Mouse (Mus musculus) liver, postnatal 0 days (tissue): ENCODE results near the gene Olfr1133. TPM values are rescaled to one million over a fixed set of nuclear protein-coding genes. Genes with fewer than 3 reads are reported as not detected.
"Not testable (repeated sequence)": the region's sequence is repeated elsewhere in the genome, so short reads cannot be mapped to it uniquely, and the experiment has no call there.

Experiments
- ATAC-seq: fragments of 200-750 bp; cut with Nextera tagmentation; 2 replicates; pipeline ENCODE4 v1.8.0; 2017; ENCODE audit warnings: mild to moderate bottlenecking, moderate library complexity
- DNase-seq: peaks from one replicate; pipeline ENCODE4 v3.0.0-alpha.2; 2016
- H3K27ac ChIP-seq: fragments of 300-500 bp; sonication (generic); 2 replicates; pipeline ENCODE4 v1.5.1; 2014; ENCODE audit warnings: antibody characterized with exemption, moderate library complexity, mild to moderate bottlenecking, low read depth
- H3K27me3 ChIP-seq: fragments of 300-500 bp; sonication (generic); 2 replicates; pipeline ENCODE4 v1.6.1; 2014; ENCODE audit warnings: low read length, control low read depth, mixed read lengths; ENCODE audit not compliant: insufficient read depth
- H3K36me3 ChIP-seq: fragments of 300-500 bp; sonication (generic); replicated peaks from 2 replicates; pipeline ENCODE4 v1.6.1; 2014; ENCODE audit warnings: mild to moderate bottlenecking, control low read depth, low read length, moderate library complexity, mixed read lengths; ENCODE audit not compliant: insufficient read depth
- H3K4me1 ChIP-seq: fragments of 300-500 bp; sonication (generic); 2 replicates; pipeline ENCODE4 v1.6.1; 2014; ENCODE audit warnings: antibody characterized with exemption, mild to moderate bottlenecking, control low read depth; ENCODE audit not compliant: insufficient read depth
- H3K4me2 ChIP-seq: fragments of 300-500 bp; sonication (generic); 2 replicates; pipeline ENCODE4 v1.6.1; 2014; ENCODE audit warnings: low read depth, mild to moderate bottlenecking, low read length, moderate library complexity, mixed read lengths
- H3K4me3 ChIP-seq: fragments of 300-500 bp; sonication (generic); 2 replicates; pipeline ENCODE4 v1.5.1; 2014; ENCODE audit warnings: low read depth, low read length
- H3K9ac ChIP-seq: fragments of 300-500 bp; sonication (generic); replicated peaks from 2 replicates; pipeline ENCODE4 v1.6.1; 2014; ENCODE audit warnings: mild to moderate bottlenecking, moderate library complexity
- H3K9me3 ChIP-seq: fragments of 300-500 bp; sonication (generic); 2 replicates; pipeline ENCODE4 v1.6.1; 2016; ENCODE audit warnings: mild to moderate bottlenecking, control low read depth, low read length, mixed read lengths
- CTCF ChIP-seq: sonication (generic); IDR thresholded peaks from 2 replicates; pipeline ENCODE4 v1.5.1; 2016; ENCODE audit warnings: antibody characterized with exemption, low read depth
- EP300 ChIP-seq: IDR thresholded peaks from 2 replicates; pipeline ENCODE4 v1.6.1; 2016; ENCODE audit warnings: antibody characterized with exemption, low read depth, mild to moderate bottlenecking
- WGBS: fragments of 180-500 bp; shearing (Covaris S2); extraction: QIAGEN DNeasy Blood & Tissue Kit; methylation state at CpG from one replicate; pipeline ENCODE4 v1.1.7; 2014; ENCODE audit not compliant: insufficient replicate concordance; 5-methylcytosine and 5-hydroxymethylcytosine counted together
- polyA plus RNA-seq: library from polyadenylated mRNA; unstranded; fragments of >200 nt; fragmentation: Nextera tagmentation; extraction: Ambion mirVana; gene quantifications from 2 replicates; pipeline ENCODE4 v1.2.1, GENCODE M21; 2015

Olfr1133 gene
- polyA plus RNA-seq = not detected in 2 replicates

DNA sequence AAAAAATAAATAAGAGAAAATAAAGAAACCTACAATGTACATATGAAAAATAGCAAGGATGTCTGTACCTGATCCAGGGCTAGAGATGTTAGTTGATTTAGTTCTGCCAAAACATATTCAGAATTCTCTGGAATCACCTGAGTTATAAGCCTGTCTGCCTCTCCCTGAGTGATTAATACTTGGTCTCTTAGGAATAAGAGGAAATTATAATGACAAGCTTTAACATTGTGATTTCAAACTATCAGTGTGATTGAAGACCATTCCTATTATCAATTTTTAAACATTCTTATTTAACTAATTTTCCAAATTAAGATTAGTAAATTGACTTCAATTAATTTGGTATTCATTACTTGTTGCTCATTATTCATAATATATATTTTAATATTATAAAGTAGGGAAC, at the start of gene Olfr1133:
Gene Olfr1133 (minus strand): TSS at position 101 of the 400 bp plus-strand sequence.
- ATAC-seq = no peak
- Histone ChIP-seq H3K9ac (no peak within 1 kb of the TSS), H3K36me3 (no peaks in the 10 kb centered on the region), H3K27me3 (no peaks in the 10 kb centered on the region), H3K4me3 (no peak within 1 kb of the TSS), H3K9me3 (no peaks in the 10 kb centered on the region), H3K4me2 (no peak within 1 kb of the TSS), H3K4me1 (no peaks in the 10 kb centered on the region), H3K27ac (no peak within 1 kb of the TSS)
- DNase-seq = no peak
- TF ChIP-seq EP300 (no peak), CTCF (no peak)

DNA sequence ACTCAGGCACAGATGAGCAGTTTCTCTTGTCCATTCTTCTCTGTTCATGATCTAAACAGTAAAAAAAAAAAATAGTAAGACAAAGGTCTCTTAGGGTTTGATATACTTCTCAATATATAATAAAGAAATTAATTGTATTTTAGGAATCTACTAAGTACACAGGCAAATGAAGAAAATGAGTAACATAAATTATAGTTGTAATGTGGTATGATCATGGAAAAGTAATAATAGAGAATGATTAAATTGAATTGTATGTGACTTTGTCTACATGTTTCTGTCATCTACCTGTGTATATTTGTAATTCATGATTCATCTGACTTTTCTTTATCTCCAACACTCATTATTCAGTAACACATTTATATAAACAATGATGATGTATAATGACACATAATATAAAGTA, 46.7 kb upstream of the Olfr1133 start, which contains the start of gene Olfr1136:
Gene Olfr1136 (minus strand): TSS at position 101 of the 400 bp plus-strand sequence.
- ATAC-seq = no peak
- H3K27me3 ChIP-seq = no peaks in the 10 kb centered on the region
- TF ChIP-seq CTCF = no peak
- no peak for TF ChIP-seq EP300
- H3K9me3 ChIP-seq = no peaks in the 10 kb centered on the region
- no peak within 1 kb of the TSS for H3K4me2 ChIP-seq
- no peak within 1 kb of the TSS for H3K9ac ChIP-seq
- DNase-seq = no peak
- H3K4me1 ChIP-seq = no peaks in the 10 kb centered on the region
- H3K4me3 ChIP-seq = no peak within 1 kb of the TSS
- H3K27ac ChIP-seq = no peak within 1 kb of the TSS
- H3K36me3 ChIP-seq = no peaks in the 10 kb centered on the region

DNA sequence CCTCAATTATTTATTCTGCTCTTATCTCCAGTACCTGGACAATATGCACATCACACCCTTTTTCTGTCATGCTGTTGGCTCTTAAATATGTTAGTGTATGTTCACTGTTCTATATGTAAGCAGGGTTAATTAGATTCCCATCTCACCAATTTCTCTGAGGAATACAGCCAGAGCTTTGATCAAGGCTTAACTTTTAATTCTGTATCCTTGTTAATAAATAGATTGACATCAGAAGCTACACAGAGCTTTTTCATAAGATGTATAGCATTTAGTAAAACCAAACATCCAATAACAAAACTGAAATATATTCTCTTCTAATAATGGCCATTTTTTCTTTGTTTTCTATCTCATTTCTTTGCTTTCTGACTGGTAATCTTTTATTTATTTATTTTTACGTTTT, 26.4 kb upstream of the Olfr1133 start, which contains the start of gene Olfr1135:
Gene Olfr1135 (minus strand): TSS at position 101 of the 400 bp plus-strand sequence.
- TF ChIP-seq CTCF (no peak), EP300 (no peak)
- H3K9ac ChIP-seq = no peak within 1 kb of the TSS
- H3K27ac ChIP-seq = no peak within 1 kb of the TSS
- H3K9me3 ChIP-seq = no peaks in the 10 kb centered on the region
- H3K36me3 ChIP-seq = no peaks in the 10 kb centered on the region
- no peak within 1 kb of the TSS for H3K4me3 ChIP-seq
- no peaks in the 10 kb centered on the region for H3K27me3 ChIP-seq
- DNase-seq (no peak), ATAC-seq (no peak)
- WGBS = 21% methylated on average over 1 of the region's 1 CpGs
- no peaks in the 10 kb centered on the region for H3K4me1 ChIP-seq
- H3K4me2 ChIP-seq = no peak within 1 kb of the TSS

DNA sequence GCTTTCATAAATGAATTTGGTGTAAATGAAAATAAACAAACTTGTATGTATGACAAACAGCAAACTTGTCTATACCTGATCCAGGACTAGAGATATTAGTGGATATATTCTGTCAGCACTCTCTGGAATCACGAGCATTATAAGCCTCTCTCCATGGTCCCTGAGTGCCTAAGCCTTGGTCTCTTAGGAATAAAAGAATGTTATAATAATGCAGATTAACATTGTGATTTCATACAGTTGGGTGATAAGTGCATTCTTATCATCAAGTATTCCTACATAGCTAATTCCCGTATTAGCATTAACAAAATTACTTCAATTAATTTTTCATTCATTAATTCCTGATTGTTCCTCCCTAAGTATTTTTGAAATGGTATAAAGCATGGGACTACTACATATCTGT, 11.2 kb upstream of the Olfr1133 start, which contains the start of gene Olfr1134:
Gene Olfr1134 (minus strand): TSS at position 101 of the 400 bp plus-strand sequence.
- ATAC-seq (no peak), DNase-seq (no peak)
- H3K4me3 ChIP-seq = no peak within 1 kb of the TSS
- H3K9me3 ChIP-seq = no peaks in the 10 kb centered on the region
- no peak within 1 kb of the TSS for H3K27ac ChIP-seq
- H3K4me1 ChIP-seq = no peaks in the 10 kb centered on the region
- H3K9ac ChIP-seq = no peak within 1 kb of the TSS
- WGBS = 73% methylated on average over 2 of the region's 2 CpGs
- TF ChIP-seq CTCF (no peak), EP300 (no peak)
- no peak within 1 kb of the TSS for H3K4me2 ChIP-seq
- H3K27me3 ChIP-seq = no peaks in the 10 kb centered on the region
- H3K36me3 ChIP-seq = no peaks in the 10 kb centered on the region

DNA sequence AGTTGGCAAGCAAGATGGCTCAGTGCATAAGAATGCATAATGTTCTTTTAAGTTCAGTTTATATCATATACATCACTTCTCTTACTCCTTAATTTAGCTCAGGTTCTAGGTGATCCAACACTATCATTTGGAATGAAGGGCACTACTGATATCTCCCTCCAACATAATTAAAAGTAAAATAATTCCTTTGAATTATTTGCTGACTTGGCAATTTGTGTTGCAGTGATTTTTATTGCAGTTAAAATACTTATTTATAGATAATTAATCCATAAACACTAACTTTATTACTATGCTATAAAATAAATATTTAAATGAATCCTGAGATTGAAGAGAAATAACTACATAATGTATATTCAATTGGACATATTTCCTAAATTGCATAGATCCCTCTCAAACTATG, 4.7 kb downstream of the Olfr1133 start:
- H3K36me3 ChIP-seq = no peaks in the 10 kb centered on the region
- H3K27ac ChIP-seq = no peak overlapping the region
- H3K9me3 ChIP-seq = no peaks in the 10 kb centered on the region
- DNase-seq = no peak
- ATAC-seq = no peak
- H3K4me1 ChIP-seq = no peaks in the 10 kb centered on the region
- TF ChIP-seq CTCF (no peak), EP300 (no peak)
- no peak overlapping the region for H3K9ac ChIP-seq
- H3K27me3 ChIP-seq = no peaks in the 10 kb centered on the region
- no peak overlapping the region for H3K4me2 ChIP-seq
- H3K4me3 ChIP-seq = no peak overlapping the region

DNA sequence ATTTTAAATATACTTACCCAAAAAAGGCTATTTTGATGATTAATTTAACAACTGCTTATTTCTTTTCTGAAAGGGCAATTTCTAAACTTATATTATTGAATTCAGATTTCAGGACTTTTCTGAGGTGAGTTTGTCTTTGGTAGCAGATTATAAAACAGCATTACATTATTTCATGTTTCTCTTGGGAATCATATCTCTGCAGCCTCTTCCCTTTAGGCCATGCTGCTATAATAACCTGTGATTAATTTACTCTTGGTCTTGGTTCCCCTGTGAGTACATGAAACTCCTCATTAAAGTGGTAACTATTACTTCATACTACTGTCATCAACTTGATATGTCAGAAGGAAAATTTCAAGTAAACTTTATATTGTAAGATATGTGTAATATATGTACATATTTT, 9.7 kb downstream of the Olfr1133 start, which contains the start of gene Olfr1132:
Gene Olfr1132 (minus strand): TSS at position 101 of the 400 bp plus-strand sequence.
- no peak within 1 kb of the TSS for H3K4me3 ChIP-seq
- no peak within 1 kb of the TSS for H3K9ac ChIP-seq
- H3K36me3 ChIP-seq = no peaks in the 10 kb centered on the region
- no peak within 1 kb of the TSS for H3K27ac ChIP-seq
- no peak within 1 kb of the TSS for H3K4me2 ChIP-seq
- H3K4me1 ChIP-seq = no peaks in the 10 kb centered on the region
- H3K9me3 ChIP-seq = no peaks in the 10 kb centered on the region
- ATAC-seq (no peak), DNase-seq (no peak)
- TF ChIP-seq EP300 (no peak), CTCF (no peak)
- H3K27me3 ChIP-seq = no peaks in the 10 kb centered on the region

DNA sequence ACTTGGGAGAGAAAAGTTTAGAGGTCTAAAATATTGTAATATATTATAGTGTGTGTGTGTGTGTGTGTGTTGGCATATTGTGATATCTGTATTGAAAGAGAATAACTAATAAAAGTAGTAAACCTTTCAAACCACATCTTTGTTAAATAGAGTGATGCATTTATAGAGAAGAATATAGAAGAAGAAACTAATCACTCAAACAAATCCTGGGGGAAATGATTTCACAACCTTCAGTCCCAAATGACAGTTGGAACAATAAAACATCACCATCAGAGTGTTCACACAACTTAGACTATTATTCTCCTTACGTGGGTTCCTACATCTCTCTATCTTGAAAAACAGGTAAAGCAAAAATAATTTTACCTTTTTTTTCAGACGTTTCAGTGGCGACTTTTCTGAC, 20.4 kb downstream of the Olfr1133 start, which contains the start of gene Olfr1131:
Gene Olfr1131 (plus strand): TSS at position 301 of the 400 bp plus-strand sequence.
- no peaks in the 10 kb centered on the region for H3K36me3 ChIP-seq
- H3K4me2 ChIP-seq = no peak within 1 kb of the TSS
- H3K9me3 ChIP-seq = no peaks in the 10 kb centered on the region
- no peak within 1 kb of the TSS for H3K4me3 ChIP-seq
- ATAC-seq (no peak), DNase-seq (no peak)
- WGBS = 58% methylated on average over 3 of the region's 3 CpGs
- no peak within 1 kb of the TSS for H3K9ac ChIP-seq
- H3K27ac ChIP-seq = no peak within 1 kb of the TSS
- H3K27me3 ChIP-seq = no peaks in the 10 kb centered on the region
- no peaks in the 10 kb centered on the region for H3K4me1 ChIP-seq
- TF ChIP-seq EP300 = no peak
- TF ChIP-seq CTCF = no peak

DNA sequence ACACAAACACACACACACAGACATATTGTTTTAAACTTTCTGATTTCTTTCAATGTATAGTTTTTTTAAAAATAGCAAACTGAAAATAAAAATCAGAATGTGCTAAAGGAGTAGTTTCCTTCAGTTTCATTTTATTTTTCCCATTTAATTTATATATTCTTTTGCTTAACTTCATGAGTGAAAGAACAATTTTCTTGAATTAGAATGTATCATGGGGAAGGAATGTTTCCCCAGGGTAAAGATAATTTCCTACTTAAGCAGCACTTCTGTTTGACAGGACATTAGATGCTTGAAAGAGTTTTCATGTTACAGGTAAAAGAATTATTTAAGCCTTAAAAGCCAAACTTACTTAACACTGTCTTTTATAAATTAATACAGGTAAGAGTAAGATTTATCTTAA, 41.3 kb downstream of the Olfr1133 start, which contains the start of gene Olfr1130:
Gene Olfr1130 (plus strand): TSS at position 301 of the 400 bp plus-strand sequence.
- not testable (repeated sequence) for H3K9ac ChIP-seq, H3K36me3 ChIP-seq, H3K9me3 ChIP-seq, H3K4me3 ChIP-seq, H3K27ac ChIP-seq, H3K4me2 ChIP-seq, DNase-seq, ATAC-seq, H3K4me1 ChIP-seq, H3K27me3 ChIP-seq
